Mouse (Mus musculus): ENCODE results near the gene Suv39h1. TPM values are rescaled to one million over a fixed set of nuclear protein-coding genes. Genes with fewer than 3 reads are reported as not detected.
"Not testable (repeated sequence)": the region's sequence is repeated elsewhere in the genome, so short reads cannot be mapped to it uniquely, and the experiment has no call there.

Gene Suv39h1
- polyA plus RNA-seq, 1 experiment from 2014 or later: 77.8 TPM

DNA sequence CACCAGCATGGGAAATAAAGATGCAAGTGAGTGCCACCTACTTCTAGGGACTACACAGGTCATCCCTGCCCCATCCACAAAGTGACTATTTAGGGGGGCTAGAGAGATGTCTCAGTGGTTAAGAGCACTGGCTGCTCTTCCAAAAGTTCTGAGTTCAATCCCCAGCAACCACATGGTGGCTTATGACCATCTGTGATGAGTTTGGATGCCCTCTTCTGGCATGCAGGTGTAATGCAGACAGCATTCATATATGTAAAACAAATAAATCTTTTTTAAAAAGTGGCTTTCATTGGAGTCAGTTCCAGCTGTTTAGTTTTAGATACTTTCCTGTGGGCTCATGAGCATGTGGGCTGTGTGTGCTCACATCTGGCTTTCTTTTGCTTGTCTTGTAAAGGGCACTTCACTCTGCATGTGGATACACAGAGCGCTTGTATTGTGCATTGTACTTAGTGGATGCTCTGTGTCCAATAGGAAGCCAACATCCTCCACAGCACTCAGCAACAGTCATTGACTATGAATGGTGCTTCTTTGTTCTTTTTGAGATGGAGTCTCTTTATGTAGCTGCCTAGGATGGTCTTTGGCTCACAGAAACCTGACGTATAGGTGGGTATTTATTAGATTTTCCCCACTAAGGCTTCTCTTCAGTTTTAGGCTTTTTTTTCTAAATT lies 54.3 kb downstream of the Suv39h1 start:
- Histone ChIP-seq H3K4me1 (no peaks in the 10 kb centered on the region), H3K36me3 (no peaks in the 10 kb centered on the region), H3K4me3 (no peak overlapping the region), H3K9me3 (no peaks in the 10 kb centered on the region), H3K27ac (no peak overlapping the region), H3K4me2 (replicated peaks) (no peak overlapping the region), H3K9ac (no peak overlapping the region), H3K27me3 (no peaks in the 10 kb centered on the region)
- ATAC-seq (ENCODE audit: insufficient number of reproducible peaks, insufficient read depth, low FRiP score, low TSS enrichment): no peak
- 65% methylated on average over 2 of the region's 2 CpGs for WGBS

DNA sequence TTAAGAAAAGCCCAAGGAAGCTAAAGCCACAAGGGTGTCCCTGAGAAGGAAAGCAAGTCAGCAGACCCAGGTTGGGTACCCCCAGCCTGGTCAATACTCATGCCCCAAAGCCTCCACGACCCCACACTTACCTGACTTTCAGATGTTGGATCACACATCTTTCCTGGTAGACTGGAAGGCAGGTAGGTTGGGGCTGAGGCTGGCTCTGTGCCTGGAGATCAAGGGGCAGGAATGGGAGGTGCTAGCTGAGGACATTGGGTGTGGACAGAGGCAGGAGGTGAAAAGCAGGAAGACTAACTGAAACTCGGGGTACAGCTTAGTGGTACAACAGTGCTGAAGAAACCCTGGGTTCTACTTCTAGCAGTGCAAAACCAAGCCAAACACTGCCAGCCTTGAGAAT lies 56.3 kb downstream of the Suv39h1 start, which contains the start of gene Glod5:
Gene Glod5, minus strand, starts transcription at position 207 of the 400 bp plus-strand sequence.
- H3K27me3 ChIP-seq: no peaks in the 10 kb centered on the region

DNA sequence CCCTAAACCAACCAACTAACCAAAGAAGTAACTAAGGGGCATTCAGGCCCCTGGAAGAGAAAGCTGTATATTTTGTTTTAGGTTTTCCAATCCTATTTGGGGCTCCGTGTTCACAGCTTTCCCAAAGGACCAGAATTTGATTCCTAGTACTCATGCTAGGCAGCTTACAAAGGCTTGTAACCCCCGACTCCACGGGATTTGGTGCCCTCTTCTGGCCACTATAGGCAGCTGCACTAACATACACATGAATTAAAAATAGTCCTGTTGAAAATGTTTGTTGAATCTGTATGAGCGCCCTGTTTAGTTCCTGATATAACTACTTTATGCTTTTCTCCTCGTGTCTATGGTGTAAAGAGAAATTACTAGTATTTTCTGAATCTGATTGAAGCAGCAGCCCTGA lies 57.4 kb downstream of the Suv39h1 start:
- 11% methylated on average over 5 of the region's 5 CpGs for WGBS
- H3K9ac ChIP-seq: no peak overlapping the region
- no peak overlapping the region for H3K27ac ChIP-seq
- no peak for ATAC-seq (ENCODE audit: insufficient number of reproducible peaks, insufficient read depth, low FRiP score, low TSS enrichment)
- no peaks in the 10 kb centered on the region for H3K36me3 ChIP-seq
- no peaks in the 10 kb centered on the region for H3K9me3 ChIP-seq
- H3K4me1 ChIP-seq: no peaks in the 10 kb centered on the region
- H3K4me3 ChIP-seq: no peak overlapping the region
- H3K4me2 ChIP-seq (replicated peaks): no peak overlapping the region
- no peaks in the 10 kb centered on the region for H3K27me3 ChIP-seq

More for the DNA sequence above, 56.3 kb downstream of the Suv39h1 start, which contains the start of gene Glod5:
- no peak within 1 kb of the TSS for H3K4me3 ChIP-seq
- no peak within 1 kb of the TSS for H3K9ac ChIP-seq
- H3K36me3 ChIP-seq: no peaks in the 10 kb centered on the region
- ATAC-seq (ENCODE audit: insufficient number of reproducible peaks, insufficient read depth, low FRiP score, low TSS enrichment): no peak
- no peaks in the 10 kb centered on the region for H3K4me1 ChIP-seq
- no peak within 1 kb of the TSS for H3K4me2 ChIP-seq (replicated peaks)
- H3K27ac ChIP-seq: no peak within 1 kb of the TSS
- no peaks in the 10 kb centered on the region for H3K9me3 ChIP-seq
- whole genome bisulfite sequencing: 58% methylated on average over 2 of the region's 2 CpGs

DNA sequence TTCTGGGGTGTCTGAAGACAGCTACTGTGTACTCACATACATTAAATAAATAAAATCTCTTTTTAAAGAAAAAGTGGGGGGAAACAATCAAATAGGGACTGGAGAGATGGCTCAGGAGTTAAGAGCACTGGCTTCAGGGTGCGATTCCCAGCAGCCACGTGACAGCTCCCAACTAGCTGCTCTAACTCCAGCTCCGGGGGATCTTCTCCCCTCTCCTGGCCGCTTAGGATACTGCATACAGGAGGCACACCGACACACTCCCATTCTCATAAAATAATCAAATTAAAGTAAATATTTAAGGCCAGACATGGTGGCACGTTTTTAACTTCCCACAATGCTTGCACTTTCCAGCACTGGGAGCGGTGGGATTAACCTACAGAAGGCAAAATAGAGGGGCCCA lies 58.9 kb downstream of the Suv39h1 start:
- WGBS: 29% methylated on average over 7 of the region's 7 CpGs
- H3K9ac ChIP-seq; H3K4me2 ChIP-seq (replicated peaks); H3K27me3 ChIP-seq; H3K4me3 ChIP-seq; ATAC-seq (ENCODE audit: insufficient number of reproducible peaks, insufficient read depth, low FRiP score, low TSS enrichment); H3K4me1 ChIP-seq; H3K27ac ChIP-seq; H3K36me3 ChIP-seq; H3K9me3 ChIP-seq: not testable (repeated sequence)

DNA sequence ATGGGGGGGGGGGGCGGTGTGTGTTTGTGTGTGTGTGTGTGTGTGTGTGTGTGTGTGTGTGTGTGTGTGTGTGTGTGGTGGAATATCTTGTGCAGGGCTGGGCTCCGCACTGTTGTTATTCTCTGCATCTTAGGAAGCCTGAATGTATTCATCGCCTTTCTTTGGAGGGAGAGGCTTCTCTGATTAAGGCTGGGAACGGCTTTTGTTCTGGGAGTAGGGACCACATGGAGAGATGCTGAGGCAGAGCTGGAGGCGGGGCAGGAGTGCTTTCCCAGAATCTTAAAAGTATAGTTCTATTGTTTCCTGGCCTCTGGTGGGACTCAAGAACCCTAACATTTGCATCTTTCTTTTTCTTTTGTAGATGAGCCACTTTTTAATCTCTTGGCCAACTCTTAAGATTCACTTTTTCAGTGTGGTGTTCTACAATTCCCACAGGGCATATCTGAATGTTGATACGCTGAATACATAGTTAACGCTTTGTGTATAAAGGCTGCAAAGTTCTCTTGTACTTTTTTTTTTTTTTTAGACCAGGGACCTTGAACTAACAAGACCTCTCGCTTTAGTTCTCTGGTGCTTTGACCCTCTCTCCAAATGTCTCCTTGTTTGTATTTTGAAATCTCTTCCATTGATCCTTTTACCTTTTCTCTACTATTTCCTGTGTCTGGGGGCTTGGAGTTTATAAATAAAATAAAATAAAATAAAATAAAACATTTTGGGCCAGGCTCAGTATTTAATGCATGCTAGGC lies 60.8 kb downstream of the Suv39h1 start:
- no peaks in the 10 kb centered on the region for H3K36me3 ChIP-seq
- no peak overlapping the region for H3K4me3 ChIP-seq
- ATAC-seq (ENCODE audit: insufficient number of reproducible peaks, insufficient read depth, low FRiP score, low TSS enrichment): no peak
- H3K27me3 ChIP-seq: no peaks in the 10 kb centered on the region
- no peaks in the 10 kb centered on the region for H3K9me3 ChIP-seq
- no peak overlapping the region for H3K27ac ChIP-seq
- no peak overlapping the region for H3K9ac ChIP-seq
- 26% methylated on average over 6 of the region's 8 CpGs for WGBS
- H3K4me1 ChIP-seq: no peaks in the 10 kb centered on the region
- no peak overlapping the region for H3K4me2 ChIP-seq (replicated peaks)

DNA sequence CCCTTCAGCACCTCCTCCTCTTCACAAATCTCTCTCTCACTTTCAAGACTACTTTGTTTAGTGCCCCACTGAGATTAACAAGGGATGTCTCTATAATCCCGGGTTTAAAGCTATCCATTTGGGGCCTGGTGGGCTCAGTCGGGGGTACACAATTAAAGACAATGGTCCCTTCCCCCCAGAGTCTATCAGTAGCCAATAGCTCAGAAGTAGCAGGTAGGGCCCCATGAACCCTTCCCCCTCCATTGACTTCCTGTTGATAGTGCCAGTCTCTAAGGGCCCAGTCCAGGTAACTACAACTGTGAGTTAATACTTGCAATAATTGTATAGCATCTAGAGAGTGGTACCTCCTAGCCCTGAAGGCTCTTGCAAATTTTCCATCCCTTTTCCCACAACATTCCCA lies 61.4 kb downstream of the Suv39h1 start:
- Histone ChIP-seq H3K9me3 (no peaks in the 10 kb centered on the region), H3K4me3 (no peak overlapping the region), H3K9ac (no peak overlapping the region), H3K27ac (no peak overlapping the region), H3K36me3 (no peaks in the 10 kb centered on the region), H3K4me1 (no peaks in the 10 kb centered on the region), H3K4me2 (replicated peaks) (no peak overlapping the region), H3K27me3 (no peaks in the 10 kb centered on the region)
- ATAC-seq (ENCODE audit: insufficient number of reproducible peaks, insufficient read depth, low FRiP score, low TSS enrichment): no peak
- WGBS: 11% methylated on average over 2 of the region's 2 CpGs

Other genes with a start within 250 kb of the Suv39h1 start
- gene Otud5, start 233.4 kb downstream of the Suv39h1 start, polyA plus RNA-seq (2016; fragmentation: Nextera tagmentation; extraction: Ambion mirVana): 67.4 and 70.2 TPM in 2 replicates
- 5.9 and 6.0 TPM in 2 replicates for gene Pim2, start 196.5 kb downstream of the Suv39h1 start, polyA plus RNA-seq (2016; fragmentation: Nextera tagmentation; extraction: Ambion mirVana)
- 30.4 and 33.1 TPM in 2 replicates for gene Slc35a2, start 190.7 kb downstream of the Suv39h1 start, polyA plus RNA-seq (2016; fragmentation: Nextera tagmentation; extraction: Ambion mirVana)
- 147 and 162 TPM in 2 replicates for gene Pqbp1, start 175.5 kb downstream of the Suv39h1 start, polyA plus RNA-seq (2016; fragmentation: Nextera tagmentation; extraction: Ambion mirVana)
- gene Timm17b, start 175.4 kb downstream of the Suv39h1 start, polyA plus RNA-seq (2016; fragmentation: Nextera tagmentation; extraction: Ambion mirVana): 167 and 169 TPM in 2 replicates
- gene Gm10491, start 166.9 kb downstream of the Suv39h1 start, polyA plus RNA-seq (2016; fragmentation: Nextera tagmentation; extraction: Ambion mirVana): not detected in 2 replicates
- not detected in 2 replicates for gene Gm10490, start 165.2 kb downstream of the Suv39h1 start, polyA plus RNA-seq (2016; fragmentation: Nextera tagmentation; extraction: Ambion mirVana)
- 7.1 and 9.4 TPM in 2 replicates for gene Pcsk1n, start 154.9 kb downstream of the Suv39h1 start, polyA plus RNA-seq (2016; fragmentation: Nextera tagmentation; extraction: Ambion mirVana)
- gene Eras, start 146.2 kb downstream of the Suv39h1 start, polyA plus RNA-seq (2016; fragmentation: Nextera tagmentation; extraction: Ambion mirVana): not detected in 2 replicates
- gene Hdac6, start 126.9 kb downstream of the Suv39h1 start, polyA plus RNA-seq (2016; fragmentation: Nextera tagmentation; extraction: Ambion mirVana): 49.3 and 53.7 TPM in 2 replicates
- 1.8 and 2.3 TPM in 2 replicates for gene Gata1, start 96.7 kb downstream of the Suv39h1 start, polyA plus RNA-seq (2016; fragmentation: Nextera tagmentation; extraction: Ambion mirVana)
- gene Glod5, start 56.3 kb downstream of the Suv39h1 start, polyA plus RNA-seq (2016; fragmentation: Nextera tagmentation; extraction: Ambion mirVana): not detected in 2 replicates
- 0.19 and 0.20 TPM in 2 replicates for gene Was, start 15.7 kb upstream of the Suv39h1 start, polyA plus RNA-seq (2016; fragmentation: Nextera tagmentation; extraction: Ambion mirVana)
- 23.1 and 23.6 TPM in 2 replicates for gene Wdr13, start 58.1 kb upstream of the Suv39h1 start, polyA plus RNA-seq (2016; fragmentation: Nextera tagmentation; extraction: Ambion mirVana)
- 466 and 497 TPM in 2 replicates for gene Rbm3, start 71.1 kb upstream of the Suv39h1 start, polyA plus RNA-seq (2016; fragmentation: Nextera tagmentation; extraction: Ambion mirVana)
- gene Tbc1d25, start 101.4 kb upstream of the Suv39h1 start, polyA plus RNA-seq (2016; fragmentation: Nextera tagmentation; extraction: Ambion mirVana): 14.3 and 14.8 TPM in 2 replicates
- gene Ebp, start 118.8 kb upstream of the Suv39h1 start, polyA plus RNA-seq (2016; fragmentation: Nextera tagmentation; extraction: Ambion mirVana): 28.4 and 30.8 TPM in 2 replicates
- 12.2 and 14.8 TPM in 2 replicates for gene Porcn, start 131.8 kb upstream of the Suv39h1 start, polyA plus RNA-seq (2016; fragmentation: Nextera tagmentation; extraction: Ambion mirVana)
- 43.1 and 47.0 TPM in 2 replicates for gene Ftsj1, start 177.6 kb upstream of the Suv39h1 start, polyA plus RNA-seq (2016; fragmentation: Nextera tagmentation; extraction: Ambion mirVana)
- 1.4 and 1.5 TPM in 2 replicates for gene Slc38a5, start 196.4 kb upstream of the Suv39h1 start, polyA plus RNA-seq (2016; fragmentation: Nextera tagmentation; extraction: Ambion mirVana)

Measured in embryonic facial prominence, embryonic 12.5 days (tissue).